Mouse (Mus musculus) urinary bladder, postnatal 25 days (tissue): ENCODE measurements around the gene 1190002N15Rik.

ENCODE experiments used
- DNase-seq: peaks from one replicate; pipeline ENCODE4 v3.0.0; 2022; ENCODE audit warnings: low spot score

1190002N15Rik gene

GRCm38 (mm10) chr9:94529146-94529746 lies 8.6 kb downstream of the 1190002N15Rik start:
- DNase-seq, result no peak

GRCm38 (mm10) chr9:94526473-94526872 lies 11.4 kb downstream of the 1190002N15Rik start:
- no peak for DNase-seq

- no peak for DNase-seq
These were observed 25.6 kb downstream of the 1190002N15Rik start for GRCm38 (mm10) chr9:94512246-94512645.

- no peak for DNase-seq
These were observed 26.7 kb downstream of the 1190002N15Rik start for GRCm38 (mm10) chr9:94511139-94511538.

- DNase-seq, result no peak
These were observed 30.9 kb downstream of the 1190002N15Rik start for GRCm38 (mm10) chr9:94506980-94507379.

- DNase-seq, result no peak
These were observed 46.4 kb downstream of the 1190002N15Rik start for GRCm38 (mm10) chr9:94491467-94491866.

GRCm38 (mm10) chr9:94487976-94488375 lies 49.9 kb downstream of the 1190002N15Rik start:
- no peak for DNase-seq

- DNase-seq, result no peak
These were observed 54.5 kb downstream of the 1190002N15Rik start for GRCm38 (mm10) chr9:94483291-94483879.

- DNase-seq, result no peak
These were observed 55.5 kb downstream of the 1190002N15Rik start for GRCm38 (mm10) chr9:94482215-94482975.

- no peak for DNase-seq
These were observed 56.8 kb downstream of the 1190002N15Rik start for GRCm38 (mm10) chr9:94481057-94481456.

- no peak for DNase-seq
These were observed 58.5 kb downstream of the 1190002N15Rik start for GRCm38 (mm10) chr9:94479382-94479781.

GRCm38 (mm10) chr9:94478954-94479353 lies 58.9 kb downstream of the 1190002N15Rik start:
- DNase-seq, result no peak

GRCm38 (mm10) chr9:94475973-94476372 lies 61.9 kb downstream of the 1190002N15Rik start:
- DNase-seq, result no peak

- DNase-seq, result no peak
These were observed 64.0 kb downstream of the 1190002N15Rik start for GRCm38 (mm10) chr9:94473898-94474297.

GRCm38 (mm10) chr9:94472963-94473582 lies 64.8 kb downstream of the 1190002N15Rik start:
- DNase-seq, result no peak

GRCm38 (mm10) chr9:94471485-94471884 lies 66.4 kb downstream of the 1190002N15Rik start:
- DNase-seq, result no peak
